Mouse (Mus musculus) heart, adult 18-20 months (tissue): ENCODE measurements around the gene Washc2. TPM values are rescaled to one million over a fixed set of nuclear protein-coding genes. Genes with fewer than 3 reads are reported as not detected.

Experiments
- DNase-seq, 2 experiments: peaks; one replicate each; pipeline ENCODE4 v3.0.0; 2021 to 2022; ENCODE audit warnings: mixed read lengths in 1 of 2
- total RNA-seq, 2 experiments: library from RNA; stranded (reverse); gene quantifications; 2 replicates each; pipeline ENCODE4 v1.2.3; 2021

Gene Washc2
- total RNA-seq, 2 experiments from 2014 or later: 19.7 to 24.5 TPM

GRCm38 (mm10) chr6:116262824-116263223 lies 55.0 kb downstream of the Washc2 start:
- DNase-seq: no peak

GRCm38 (mm10) chr6:116264018-116264651 lies 56.3 kb downstream of the Washc2 start, which contains the start of gene Zfand4:
Gene Zfand4, plus strand, starts transcription at chr6:116264222.
- DNase-seq: peak; percentile 94

- no peak for DNase-seq
Measured at GRCm38 (mm10) chr6:116264836-116265235, 57.0 kb downstream of the Washc2 start.

GRCm38 (mm10) chr6:116265603-116266002 lies 57.8 kb downstream of the Washc2 start:
- no peak for DNase-seq

- no peak for DNase-seq
Measured at GRCm38 (mm10) chr6:116266273-116267109, 58.7 kb downstream of the Washc2 start.

GRCm38 (mm10) chr6:116267110-116267423 lies 59.2 kb downstream of the Washc2 start:
- no peak for DNase-seq

DNA sequence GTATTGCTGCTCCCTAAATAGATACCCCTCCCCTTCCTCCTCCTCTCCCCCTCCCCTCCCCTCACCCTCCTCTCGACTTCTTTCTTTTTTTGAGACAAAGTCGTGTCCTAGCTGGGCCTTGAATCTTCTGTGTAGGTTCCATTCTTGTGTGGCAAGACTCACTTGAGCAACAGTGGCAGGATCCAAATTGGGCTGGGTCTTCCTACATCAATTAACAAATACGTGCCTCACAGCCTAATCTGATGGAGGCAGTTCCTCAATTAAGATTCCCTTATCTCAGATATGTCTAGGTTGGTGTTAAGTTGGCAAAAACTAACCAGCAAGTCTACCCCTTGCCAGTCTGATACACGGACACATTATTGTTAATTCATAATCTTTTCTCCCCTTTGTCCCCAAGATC lies 67.9 kb downstream of the Washc2 start:
- DNase-seq: no peak

- no peak for DNase-seq
Measured at GRCm38 (mm10) chr6:116278679-116279317, 71.0 kb downstream of the Washc2 start.

DNA sequence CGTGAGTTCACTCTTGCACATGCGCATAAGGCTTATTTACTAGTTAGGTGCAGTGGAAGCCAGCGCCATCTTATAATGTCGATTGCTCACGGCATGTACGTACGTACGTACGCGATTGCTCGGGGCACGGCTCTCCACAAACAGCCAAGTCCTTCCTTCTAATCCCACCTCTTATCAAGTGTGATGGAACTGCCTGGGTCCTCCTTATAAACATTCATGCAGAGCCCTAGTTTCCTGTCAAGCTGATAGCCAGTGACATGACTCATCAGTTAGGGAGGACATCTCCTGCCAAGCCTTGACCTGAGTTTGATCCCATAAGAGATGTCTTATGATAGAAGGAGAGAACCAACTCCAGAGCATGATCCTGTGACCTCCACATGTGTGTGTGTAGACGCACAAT lies 73.2 kb downstream of the Washc2 start:
- no peak for DNase-seq

DNA sequence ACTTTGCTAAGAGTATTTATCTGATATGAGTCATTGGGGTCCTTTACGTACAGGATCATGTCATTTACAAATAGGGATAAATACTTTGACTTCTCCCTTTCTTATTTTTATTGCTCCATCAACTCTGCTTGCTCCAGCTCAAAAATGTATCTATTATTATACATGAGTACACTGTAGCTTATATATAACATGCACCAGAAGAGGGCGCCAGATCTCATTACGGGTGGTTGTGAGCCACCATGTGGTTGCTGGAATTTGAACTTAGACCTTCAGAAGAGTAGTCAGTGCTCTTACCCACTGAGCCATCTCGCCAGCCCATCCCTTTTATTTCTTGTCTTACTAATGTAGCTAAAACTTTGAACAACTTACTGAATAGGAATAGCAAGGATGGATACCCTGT lies 74.7 kb downstream of the Washc2 start:
- peak in 1 of 2 experiments; percentile 21 for DNase-seq

DNA sequence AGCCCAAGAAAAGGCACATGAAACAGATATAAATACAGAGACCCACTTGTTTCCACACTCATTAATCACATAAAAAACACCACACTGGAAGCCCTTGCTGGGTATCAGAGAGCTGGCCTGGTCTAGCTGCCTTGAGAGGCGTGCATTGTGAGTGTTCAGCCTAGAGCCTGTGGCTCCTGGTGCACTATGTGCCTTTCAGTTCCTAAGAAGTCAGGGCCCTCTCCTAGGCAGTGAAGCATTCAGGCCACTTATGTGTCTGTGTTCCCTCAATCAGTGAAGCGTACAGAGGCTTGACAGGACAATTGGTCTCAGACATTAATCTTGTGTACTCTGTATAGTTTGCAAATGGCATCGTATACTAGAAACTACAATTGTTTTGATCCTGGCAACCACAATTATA lies 75.4 kb downstream of the Washc2 start:
- no peak for DNase-seq

GRCm38 (mm10) chr6:116286321-116286720 lies 78.5 kb downstream of the Washc2 start:
- no peak for DNase-seq

GRCm38 (mm10) chr6:116286870-116287575 lies 79.2 kb downstream of the Washc2 start:
- DNase-seq: no peak

DNA sequence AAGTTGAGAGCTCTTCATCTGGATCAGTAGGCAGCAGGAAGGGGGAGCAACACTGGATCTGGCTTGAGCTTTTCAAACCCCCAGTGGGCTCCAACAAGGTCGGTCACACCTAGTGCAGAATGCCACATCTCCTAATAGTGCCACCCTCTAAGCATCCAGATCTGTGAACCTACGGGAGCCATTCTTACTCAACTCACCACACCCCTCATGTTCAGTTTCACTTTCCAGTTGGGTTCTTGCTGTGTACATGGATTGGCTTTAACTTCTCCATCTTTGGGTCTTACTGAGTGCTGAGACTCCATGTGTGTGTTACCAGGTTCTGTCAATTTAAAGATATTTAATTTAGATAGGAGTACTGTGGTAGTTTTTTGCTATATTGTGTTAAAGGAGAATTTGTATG lies 103.6 kb downstream of the Washc2 start:
- DNase-seq: no peak

Other genes starting within 250 kb of the Washc2 start
- gene Plxnd1, start 213.0 kb upstream of the Washc2 start, total RNA-seq: 10 to 100 TPM; 54.6 to 68.7 TPM
- gene Tmcc1, start 14.6 kb upstream of the Washc2 start, total RNA-seq: 10 to 100 TPM; 32.7 to 35.9 TPM
- gene Zfand4, start 56.2 kb downstream of the Washc2 start, total RNA-seq: 1 to 10 TPM; 2.2 to 3.4 TPM
- 10 to 100 TPM; 43.5 to 44.2 TPM for gene March8, start 130.0 kb downstream of the Washc2 start, total RNA-seq